Mouse (Mus musculus): ENCODE measurements around the gene BC048403.
A peak's percentile ranks its signal among the peaks of the same experiment; 100 is the strongest.
"Not testable (repeated sequence)": the region's sequence is repeated elsewhere in the genome, so short reads cannot be mapped to it uniquely, and the experiment has no call there.

Gene BC048403

GRCm38 (mm10) chr10:121731048-121731725 lies 8.6 kb upstream of the BC048403 start:
- H3K36me3 ChIP-seq (ENCODE audit: control insufficient read depth, insufficient read depth, low read length, poor library complexity, severe bottlenecking): no peaks in the 10 kb centered on the region
- DNase-seq (ENCODE audit: low read depth, low spot score): no peak

GRCm38 (mm10) chr10:121732542-121732941 lies 7.2 kb upstream of the BC048403 start:
- no peak for DNase-seq (ENCODE audit: low read depth, low spot score)
- Histone ChIP-seq H3K27me3 (ENCODE audit: control insufficient read depth, insufficient read depth, low read length, poor library complexity, severe bottlenecking) (no peaks in the 10 kb centered on the region), H3K36me3 (ENCODE audit: control insufficient read depth, insufficient read depth, low read length, poor library complexity, severe bottlenecking) (no peaks in the 10 kb centered on the region)

More at GRCm38 (mm10) chr10:121731048-121731725, 8.6 kb upstream of the BC048403 start:
- H3K27me3 ChIP-seq (ENCODE audit: control insufficient read depth, insufficient read depth, low read length, poor library complexity, severe bottlenecking): no peaks in the 10 kb centered on the region

- DNase-seq (ENCODE audit: low read depth, low spot score): no peak
- H3K27me3 ChIP-seq (ENCODE audit: control insufficient read depth, insufficient read depth, low read length, poor library complexity, severe bottlenecking): no peaks in the 10 kb centered on the region
These were observed 2.5 kb upstream of the BC048403 start for GRCm38 (mm10) chr10:121737256-121737655.

GRCm38 (mm10) chr10:121742336-121742735 lies 2.6 kb downstream of the BC048403 start:
- Histone ChIP-seq H3K36me3 (ENCODE audit: control insufficient read depth, insufficient read depth, low read length, poor library complexity, severe bottlenecking) (peaks cover 6% of the 10 kb centered on the region), H3K27me3 (ENCODE audit: control insufficient read depth, insufficient read depth, low read length, poor library complexity, severe bottlenecking) (no peaks in the 10 kb centered on the region)
- no peak for DNase-seq (ENCODE audit: low read depth, low spot score)

More at GRCm38 (mm10) chr10:121737256-121737655, 2.5 kb upstream of the BC048403 start:
- H3K36me3 ChIP-seq (ENCODE audit: control insufficient read depth, insufficient read depth, low read length, poor library complexity, severe bottlenecking): no peaks in the 10 kb centered on the region

- H3K27me3 ChIP-seq (ENCODE audit: control insufficient read depth, insufficient read depth, low read length, poor library complexity, severe bottlenecking): no peaks in the 10 kb centered on the region
- DNase-seq (ENCODE audit: low read depth, low spot score): no peak
- peaks cover 15% of the 10 kb centered on the region for H3K36me3 ChIP-seq (ENCODE audit: control insufficient read depth, insufficient read depth, low read length, poor library complexity, severe bottlenecking)
These were observed 10.4 kb downstream of the BC048403 start for GRCm38 (mm10) chr10:121750175-121750574.

GRCm38 (mm10) chr10:121754237-121754636 lies 14.5 kb downstream of the BC048403 start:
- Histone ChIP-seq H3K27me3 (ENCODE audit: control insufficient read depth, insufficient read depth, low read length, poor library complexity, severe bottlenecking) (no peaks in the 10 kb centered on the region), H3K36me3 (ENCODE audit: control insufficient read depth, insufficient read depth, low read length, poor library complexity, severe bottlenecking) (peaks cover 7% of the 10 kb centered on the region)
- DNase-seq (ENCODE audit: low read depth, low spot score): no peak

- no peak for DNase-seq (ENCODE audit: low read depth, low spot score)
- H3K27me3 ChIP-seq (ENCODE audit: control insufficient read depth, insufficient read depth, low read length, poor library complexity, severe bottlenecking): no peaks in the 10 kb centered on the region
- peaks cover 4% of the 10 kb centered on the region; the same call in 1 of the 2 replicates for H3K36me3 ChIP-seq (ENCODE audit: control insufficient read depth, insufficient read depth, low read length, poor library complexity, severe bottlenecking)
These were observed 16.1 kb downstream of the BC048403 start for GRCm38 (mm10) chr10:121755822-121756221.

GRCm38 (mm10) chr10:121756677-121757076 lies 16.9 kb downstream of the BC048403 start:
- no peaks in the 10 kb centered on the region for H3K27me3 ChIP-seq (ENCODE audit: control insufficient read depth, insufficient read depth, low read length, poor library complexity, severe bottlenecking)
- peaks cover 4% of the 10 kb centered on the region; the same call in 1 of the 2 replicates for H3K36me3 ChIP-seq (ENCODE audit: control insufficient read depth, insufficient read depth, low read length, poor library complexity, severe bottlenecking)
- no peak for DNase-seq (ENCODE audit: low read depth, low spot score)

- no peaks in the 10 kb centered on the region for H3K27me3 ChIP-seq (ENCODE audit: control insufficient read depth, insufficient read depth, low read length, poor library complexity, severe bottlenecking)
- H3K36me3 ChIP-seq (ENCODE audit: control insufficient read depth, insufficient read depth, low read length, poor library complexity, severe bottlenecking): no peaks in the 10 kb centered on the region
- DNase-seq (ENCODE audit: low read depth, low spot score): no peak
These were observed 19.4 kb downstream of the BC048403 start for GRCm38 (mm10) chr10:121759095-121759494.

GRCm38 (mm10) chr10:121762141-121762540 lies 22.4 kb downstream of the BC048403 start:
- no peak for DNase-seq (ENCODE audit: low read depth, low spot score)
- H3K36me3 ChIP-seq (ENCODE audit: control insufficient read depth, insufficient read depth, low read length, poor library complexity, severe bottlenecking): no peaks in the 10 kb centered on the region
- no peaks in the 10 kb centered on the region for H3K27me3 ChIP-seq (ENCODE audit: control insufficient read depth, insufficient read depth, low read length, poor library complexity, severe bottlenecking)

GRCm38 (mm10) chr10:121763191-121763590 lies 23.5 kb downstream of the BC048403 start:
- DNase-seq (ENCODE audit: low read depth, low spot score): no peak
- no peaks in the 10 kb centered on the region for H3K27me3 ChIP-seq (ENCODE audit: control insufficient read depth, insufficient read depth, low read length, poor library complexity, severe bottlenecking)
- H3K36me3 ChIP-seq (ENCODE audit: control insufficient read depth, insufficient read depth, low read length, poor library complexity, severe bottlenecking): no peaks in the 10 kb centered on the region

- no peak for DNase-seq (ENCODE audit: low read depth, low spot score)
- Histone ChIP-seq H3K27me3 (ENCODE audit: control insufficient read depth, insufficient read depth, low read length, poor library complexity, severe bottlenecking) (no peaks in the 10 kb centered on the region), H3K36me3 (ENCODE audit: control insufficient read depth, insufficient read depth, low read length, poor library complexity, severe bottlenecking) (no peaks in the 10 kb centered on the region)
These were observed 24.9 kb downstream of the BC048403 start for GRCm38 (mm10) chr10:121764469-121765173.

GRCm38 (mm10) chr10:121765174-121766057 lies 25.7 kb downstream of the BC048403 start:
- no peak for DNase-seq (ENCODE audit: low read depth, low spot score)
- Histone ChIP-seq H3K36me3 (ENCODE audit: control insufficient read depth, insufficient read depth, low read length, poor library complexity, severe bottlenecking) (no peaks in the 10 kb centered on the region), H3K27me3 (ENCODE audit: control insufficient read depth, insufficient read depth, low read length, poor library complexity, severe bottlenecking) (no peaks in the 10 kb centered on the region)

- DNase-seq (ENCODE audit: low read depth, low spot score): peak; percentile 11
- not testable (repeated sequence) for H3K27me3 ChIP-seq (ENCODE audit: control insufficient read depth, insufficient read depth, low read length, poor library complexity, severe bottlenecking); H3K36me3 ChIP-seq (ENCODE audit: control insufficient read depth, insufficient read depth, low read length, poor library complexity, severe bottlenecking)
These were observed 27.6 kb downstream of the BC048403 start for GRCm38 (mm10) chr10:121767295-121767694.

Measured in splenic B cell, adult 2 months (primary cell).